Mouse (Mus musculus): ENCODE data around the gene Olfr874. TPM values are rescaled to one million over a fixed set of nuclear protein-coding genes. Genes with fewer than 3 reads are reported as not detected.
A peak's percentile ranks its signal among the peaks of the same experiment; 100 is the strongest.
"Not testable (repeated sequence)": the region's sequence is repeated elsewhere in the genome, so short reads cannot be mapped to it uniquely, and the experiment has no call there.

The Olfr874 gene
- polyA plus RNA-seq (2016; fragmentation: Nextera tagmentation; extraction: Ambion mirVana): not detected in 2 replicates

- Histone ChIP-seq H3K27ac (no peak within 1 kb of the TSS), H3K9me3 (replicated peaks) (no peaks in the 10 kb centered on the region), H3K4me1 (no peaks in the 10 kb centered on the region; the same call in 1 of the 2 replicates), H3K9ac (no peak within 1 kb of the TSS), H3K36me3 (no peaks in the 10 kb centered on the region), H3K4me3 (no peak within 1 kb of the TSS), H3K4me2 (replicated peaks) (no peak within 1 kb of the TSS), H3K27me3 (no peaks in the 10 kb centered on the region)
- no peak for ATAC-seq (ENCODE audit: low FRiP score)
These were observed at the start of gene Olfr874 for GRCm38 (mm10) chr9:37744806-37745205. Gene Olfr874 (plus strand): TSS chr9:37745106.

- Histone ChIP-seq H3K27me3 (no peaks in the 10 kb centered on the region), H3K36me3 (no peaks in the 10 kb centered on the region), H3K4me1 (no peaks in the 10 kb centered on the region), H3K27ac (no peak within 1 kb of the TSS), H3K9ac (no peak within 1 kb of the TSS), H3K4me3 (no peak within 1 kb of the TSS), H3K9me3 (replicated peaks) (no peaks in the 10 kb centered on the region), H3K4me2 (replicated peaks) (no peak within 1 kb of the TSS)
- WGBS: 94% methylated on average over 1 of the region's 1 CpGs
- ATAC-seq (ENCODE audit: low FRiP score): no peak
These were observed 28.8 kb upstream of the Olfr874 start, which contains the start of gene Olfr160 for GRCm38 (mm10) chr9:37716150-37716549. Gene Olfr160 (minus strand): TSS chr9:37716250.

GRCm38 (mm10) chr9:37734310-37734709, 10.6 kb upstream of the Olfr874 start:
- H3K36me3 ChIP-seq: no peaks in the 10 kb centered on the region
- 91% methylated on average over 1 of the region's 1 CpGs for WGBS
- H3K27me3 ChIP-seq: no peaks in the 10 kb centered on the region
- no peak overlapping the region for H3K9ac ChIP-seq
- no peak overlapping the region for H3K27ac ChIP-seq
- no peaks in the 10 kb centered on the region for H3K9me3 ChIP-seq (replicated peaks)
- H3K4me2 ChIP-seq (replicated peaks): no peak overlapping the region
- no peaks in the 10 kb centered on the region for H3K4me1 ChIP-seq
- ATAC-seq (ENCODE audit: low FRiP score): no peak
- H3K4me3 ChIP-seq: no peak overlapping the region

- peak; percentile 75 for ATAC-seq (ENCODE audit: low FRiP score)
- 28% methylated on average over 7 of the region's 7 CpGs for WGBS
- Histone ChIP-seq H3K27me3 (no peaks in the 10 kb centered on the region), H3K9me3 (replicated peaks) (no peaks in the 10 kb centered on the region), H3K27ac (no peak overlapping the region; the same call in 1 of the 2 replicates), H3K9ac (peak overlapping the region; percentile 35; the same call in 1 of the 2 replicates), H3K4me1 (peaks cover 10% of the 10 kb centered on the region), H3K36me3 (no peaks in the 10 kb centered on the region), H3K4me3 (no peak overlapping the region), H3K4me2 (replicated peaks) (peak overlapping the region; percentile 19; the same call in 1 of the 2 replicates)
These were observed 5.6 kb downstream of the Olfr874 start for GRCm38 (mm10) chr9:37750319-37751075.

- no peak for ATAC-seq (ENCODE audit: low FRiP score)
- Histone ChIP-seq H3K36me3 (no peaks in the 10 kb centered on the region), H3K27me3 (no peaks in the 10 kb centered on the region), H3K9me3 (replicated peaks) (no peaks in the 10 kb centered on the region), H3K9ac (no peak overlapping the region), H3K27ac (no peak overlapping the region), H3K4me2 (replicated peaks) (no peak overlapping the region), H3K4me3 (no peak overlapping the region), H3K4me1 (peaks cover 10% of the 10 kb centered on the region)
- 64% methylated on average over 2 of the region's 2 CpGs for WGBS
These were observed 6.6 kb downstream of the Olfr874 start for GRCm38 (mm10) chr9:37751467-37751866.

GRCm38 (mm10) chr9:37752006-37752405, 7.1 kb downstream of the Olfr874 start:
- Histone ChIP-seq H3K27me3 (no peaks in the 10 kb centered on the region), H3K9me3 (replicated peaks) (no peaks in the 10 kb centered on the region), H3K4me1 (peaks cover 10% of the 10 kb centered on the region), H3K4me3 (no peak overlapping the region), H3K27ac (no peak overlapping the region), H3K9ac (no peak overlapping the region), H3K36me3 (no peaks in the 10 kb centered on the region), H3K4me2 (replicated peaks) (no peak overlapping the region)
- ATAC-seq (ENCODE audit: low FRiP score): no peak
- 74% methylated on average over 4 of the region's 4 CpGs for WGBS

GRCm38 (mm10) chr9:37761728-37762127, 16.8 kb downstream of the Olfr874 start:
- Histone ChIP-seq H3K27ac (no peak overlapping the region), H3K4me3 (no peak overlapping the region), H3K9ac (no peak overlapping the region), H3K36me3 (no peaks in the 10 kb centered on the region), H3K27me3 (no peaks in the 10 kb centered on the region), H3K4me2 (replicated peaks) (no peak overlapping the region), H3K9me3 (replicated peaks) (no peaks in the 10 kb centered on the region), H3K4me1 (no peaks in the 10 kb centered on the region)
- ATAC-seq (ENCODE audit: low FRiP score): no peak
- WGBS: 91% methylated on average over 2 of the region's 2 CpGs

GRCm38 (mm10) chr9:37762541-37762940, 17.6 kb downstream of the Olfr874 start:
- 63% methylated on average over 2 of the region's 2 CpGs for WGBS
- ATAC-seq (ENCODE audit: low FRiP score): no peak
- no peaks in the 10 kb centered on the region for H3K36me3 ChIP-seq
- H3K4me3 ChIP-seq: no peak overlapping the region
- H3K4me2 ChIP-seq (replicated peaks): no peak overlapping the region
- H3K27ac ChIP-seq: no peak overlapping the region
- no peaks in the 10 kb centered on the region for H3K9me3 ChIP-seq (replicated peaks)
- H3K27me3 ChIP-seq: no peaks in the 10 kb centered on the region
- H3K4me1 ChIP-seq: no peaks in the 10 kb centered on the region
- no peak overlapping the region for H3K9ac ChIP-seq

- H3K4me2 ChIP-seq (replicated peaks): no peak overlapping the region
- H3K27me3 ChIP-seq: no peaks in the 10 kb centered on the region
- no peaks in the 10 kb centered on the region for H3K4me1 ChIP-seq
- H3K27ac ChIP-seq: no peak overlapping the region
- H3K9ac ChIP-seq: no peak overlapping the region
- H3K4me3 ChIP-seq: no peak overlapping the region
- WGBS: 82% methylated on average over 2 of the region's 2 CpGs
- no peak for ATAC-seq (ENCODE audit: low FRiP score)
- H3K36me3 ChIP-seq: no peaks in the 10 kb centered on the region
- no peaks in the 10 kb centered on the region for H3K9me3 ChIP-seq (replicated peaks)
These were observed 25.8 kb downstream of the Olfr874 start for GRCm38 (mm10) chr9:37770661-37771060.

GRCm38 (mm10) chr9:37771759-37772158, 26.9 kb downstream of the Olfr874 start, which contains the start of gene Olfr875:
Gene Olfr875 (plus strand): TSS chr9:37771857.
- no peak within 1 kb of the TSS for H3K27ac ChIP-seq
- H3K4me2 ChIP-seq (replicated peaks): no peak within 1 kb of the TSS
- ATAC-seq (ENCODE audit: low FRiP score): no peak
- H3K9me3 ChIP-seq (replicated peaks): no peaks in the 10 kb centered on the region
- no peak within 1 kb of the TSS for H3K4me3 ChIP-seq
- H3K9ac ChIP-seq: no peak within 1 kb of the TSS
- no peaks in the 10 kb centered on the region for H3K36me3 ChIP-seq
- no peaks in the 10 kb centered on the region for H3K27me3 ChIP-seq
- no peaks in the 10 kb centered on the region for H3K4me1 ChIP-seq
- WGBS: 43% methylated on average over 2 of the region's 2 CpGs

- under 1% methylated on average over 7 of the region's 7 CpGs for WGBS
- Histone ChIP-seq H3K27ac (peak overlapping the region; percentile 65), H3K9me3 (replicated peaks) (no peaks in the 10 kb centered on the region), H3K36me3 (no peaks in the 10 kb centered on the region), H3K9ac (peak overlapping the region; percentile 56), H3K4me3 (peak overlapping the region; percentile 29), H3K27me3 (no peaks in the 10 kb centered on the region), H3K4me1 (peaks cover 6% of the 10 kb centered on the region), H3K4me2 (replicated peaks) (peak overlapping the region; percentile 59)
- ATAC-seq (ENCODE audit: low FRiP score): peak; percentile 86
These were observed 37.9 kb downstream of the Olfr874 start for GRCm38 (mm10) chr9:37782766-37783260.

- not testable (repeated sequence) for H3K4me1 ChIP-seq; H3K27ac ChIP-seq; H3K36me3 ChIP-seq; H3K27me3 ChIP-seq; H3K9me3 ChIP-seq (replicated peaks); H3K9ac ChIP-seq
- 0 out of 2 replicates have a peak overlapping the region, but pooled peaks have one; percentile 29 for H3K4me3 ChIP-seq
- WGBS: 51% methylated on average over 11 of the region's 15 CpGs
- peak; percentile 71 for ATAC-seq (ENCODE audit: low FRiP score)
- H3K4me2 ChIP-seq (replicated peaks): peak overlapping the region; percentile 59
These were observed 38.8 kb downstream of the Olfr874 start for GRCm38 (mm10) chr9:37783394-37784387.
